Mouse (Mus musculus): ENCODE measurements at regions not wholly inside any gene's neighbourhood (a gene's known extent, or its start where the extent isn't known, plus 50 kb on each side); places are given as distances from the start of the nearest gene placed in this dataset.
A peak's percentile ranks its signal among the peaks of the same experiment; 100 is the strongest.

- Histone ChIP-seq H3K36me3 (no peaks in the 10 kb centered on the region), H3K4me3 (replicated peaks) (no peak overlapping the region), H3K9ac (no peak overlapping the region), H3K4me2 (no peak overlapping the region), H3K4me1 (no peaks in the 10 kb centered on the region), H3K27me3 (replicated peaks) (no peaks in the 10 kb centered on the region), H3K9me3 (no peaks in the 10 kb centered on the region), H3K27ac (no peak overlapping the region)
- 64% methylated on average over 7 of the region's 7 CpGs for WGBS
- ATAC-seq (ENCODE audit: insufficient read depth, low FRiP score, low read depth): no peak
These were observed 589.7 kb upstream of the Tenm4 start for GRCm38 (mm10) chr7:95581325-95581724.

- H3K4me3 ChIP-seq (replicated peaks): no peak overlapping the region
- H3K4me2 ChIP-seq: no peak overlapping the region
- H3K9me3 ChIP-seq: no peaks in the 10 kb centered on the region
- no peak overlapping the region for H3K27ac ChIP-seq
- no peaks in the 10 kb centered on the region for H3K27me3 ChIP-seq (replicated peaks)
- 60% methylated on average over 2 of the region's 2 CpGs for WGBS
- no peaks in the 10 kb centered on the region for H3K4me1 ChIP-seq
- H3K36me3 ChIP-seq: no peaks in the 10 kb centered on the region
- no peak overlapping the region for H3K9ac ChIP-seq
- no peak for ATAC-seq (ENCODE audit: insufficient read depth, low FRiP score, low read depth)
These were observed 572.7 kb upstream of the Tenm4 start for GRCm38 (mm10) chr7:95598339-95598738.

- no peak overlapping the region for H3K27ac ChIP-seq
- H3K4me3 ChIP-seq (replicated peaks): no peak overlapping the region
- no peaks in the 10 kb centered on the region for H3K27me3 ChIP-seq (replicated peaks)
- H3K4me1 ChIP-seq: no peaks in the 10 kb centered on the region
- no peaks in the 10 kb centered on the region for H3K9me3 ChIP-seq
- ATAC-seq (ENCODE audit: insufficient read depth, low FRiP score, low read depth): no peak
- WGBS: 80% methylated on average over 2 of the region's 2 CpGs
- no peaks in the 10 kb centered on the region for H3K36me3 ChIP-seq
- no peak overlapping the region for H3K4me2 ChIP-seq
- H3K9ac ChIP-seq: no peak overlapping the region
These were observed 557.3 kb upstream of the Tenm4 start for GRCm38 (mm10) chr7:95613736-95614135.

- no peak overlapping the region for H3K27ac ChIP-seq
- 39% methylated on average over 2 of the region's 2 CpGs for WGBS
- H3K9ac ChIP-seq: no peak overlapping the region
- H3K4me2 ChIP-seq: no peak overlapping the region
- no peaks in the 10 kb centered on the region for H3K4me1 ChIP-seq
- H3K36me3 ChIP-seq: no peaks in the 10 kb centered on the region
- H3K9me3 ChIP-seq: no peaks in the 10 kb centered on the region
- no peak overlapping the region for H3K4me3 ChIP-seq (replicated peaks)
- no peaks in the 10 kb centered on the region for H3K27me3 ChIP-seq (replicated peaks)
- no peak for ATAC-seq (ENCODE audit: insufficient read depth, low FRiP score, low read depth)
These were observed 553.7 kb upstream of the Tenm4 start for GRCm38 (mm10) chr7:95617370-95617769.

GRCm38 (mm10) chr7:95618170-95618569, 552.9 kb upstream of the Tenm4 start:
- Histone ChIP-seq H3K4me1 (no peaks in the 10 kb centered on the region), H3K27ac (no peak overlapping the region), H3K9ac (no peak overlapping the region), H3K4me2 (no peak overlapping the region), H3K4me3 (replicated peaks) (no peak overlapping the region), H3K36me3 (no peaks in the 10 kb centered on the region), H3K9me3 (no peaks in the 10 kb centered on the region), H3K27me3 (replicated peaks) (no peaks in the 10 kb centered on the region)
- no peak for ATAC-seq (ENCODE audit: insufficient read depth, low FRiP score, low read depth)

GRCm38 (mm10) chr7:95620079-95620478, 551.0 kb upstream of the Tenm4 start:
- H3K27me3 ChIP-seq (replicated peaks): no peaks in the 10 kb centered on the region
- no peak overlapping the region for H3K4me2 ChIP-seq
- H3K4me3 ChIP-seq (replicated peaks): no peak overlapping the region
- H3K4me1 ChIP-seq: no peaks in the 10 kb centered on the region
- H3K9me3 ChIP-seq: no peaks in the 10 kb centered on the region
- H3K27ac ChIP-seq: no peak overlapping the region
- H3K9ac ChIP-seq: no peak overlapping the region
- no peaks in the 10 kb centered on the region for H3K36me3 ChIP-seq
- 0 out of 2 replicates have a peak, but pooled peaks have one; percentile 50 for ATAC-seq (ENCODE audit: insufficient read depth, low FRiP score, low read depth)

GRCm38 (mm10) chr7:95640683-95641082, 530.4 kb upstream of the Tenm4 start:
- H3K4me3 ChIP-seq (replicated peaks): no peak overlapping the region
- H3K4me2 ChIP-seq: no peak overlapping the region
- H3K36me3 ChIP-seq: no peaks in the 10 kb centered on the region
- no peaks in the 10 kb centered on the region for H3K4me1 ChIP-seq
- H3K27me3 ChIP-seq (replicated peaks): no peaks in the 10 kb centered on the region
- WGBS: 72% methylated on average over 5 of the region's 5 CpGs
- no peaks in the 10 kb centered on the region for H3K9me3 ChIP-seq
- H3K9ac ChIP-seq: no peak overlapping the region
- ATAC-seq (ENCODE audit: insufficient read depth, low FRiP score, low read depth): peak; percentile 60; the same call in 1 of the 2 replicates
- H3K27ac ChIP-seq: no peak overlapping the region

- no peak overlapping the region for H3K4me2 ChIP-seq
- no peak overlapping the region for H3K9ac ChIP-seq
- H3K27ac ChIP-seq: no peak overlapping the region
- ATAC-seq (ENCODE audit: insufficient read depth, low FRiP score, low read depth): no peak
- H3K4me3 ChIP-seq (replicated peaks): no peak overlapping the region
- no peaks in the 10 kb centered on the region for H3K36me3 ChIP-seq
- WGBS: 86% methylated on average over 1 of the region's 1 CpGs
- H3K4me1 ChIP-seq: no peaks in the 10 kb centered on the region
- H3K27me3 ChIP-seq (replicated peaks): no peaks in the 10 kb centered on the region
- no peaks in the 10 kb centered on the region for H3K9me3 ChIP-seq
These were observed 496.7 kb upstream of the Tenm4 start for GRCm38 (mm10) chr7:95674319-95674718.

GRCm38 (mm10) chr7:95682521-95682920, 488.5 kb upstream of the Tenm4 start:
- Histone ChIP-seq H3K4me3 (replicated peaks) (no peak overlapping the region), H3K4me2 (no peak overlapping the region), H3K9me3 (no peaks in the 10 kb centered on the region), H3K27ac (no peak overlapping the region), H3K4me1 (no peaks in the 10 kb centered on the region), H3K36me3 (no peaks in the 10 kb centered on the region), H3K9ac (no peak overlapping the region), H3K27me3 (replicated peaks) (no peaks in the 10 kb centered on the region)
- ATAC-seq (ENCODE audit: insufficient read depth, low FRiP score, low read depth): no peak
- 25% methylated on average over 3 of the region's 3 CpGs for WGBS

- Histone ChIP-seq H3K27ac (no peak overlapping the region), H3K9me3 (no peaks in the 10 kb centered on the region), H3K4me1 (no peaks in the 10 kb centered on the region), H3K4me3 (replicated peaks) (no peak overlapping the region), H3K4me2 (no peak overlapping the region), H3K27me3 (replicated peaks) (no peaks in the 10 kb centered on the region), H3K36me3 (no peaks in the 10 kb centered on the region), H3K9ac (no peak overlapping the region)
- no peak for ATAC-seq (ENCODE audit: insufficient read depth, low FRiP score, low read depth)
- 83% methylated on average over 3 of the region's 3 CpGs for WGBS
These were observed 483.3 kb upstream of the Tenm4 start for GRCm38 (mm10) chr7:95687733-95688132.

- H3K9me3 ChIP-seq: no peaks in the 10 kb centered on the region
- H3K36me3 ChIP-seq: no peaks in the 10 kb centered on the region
- no peak overlapping the region for H3K9ac ChIP-seq
- peak overlapping the region; percentile 48 for H3K4me2 ChIP-seq
- ATAC-seq (ENCODE audit: insufficient read depth, low FRiP score, low read depth): no peak
- peak overlapping the region; percentile 25 for H3K4me3 ChIP-seq (replicated peaks)
- 22% methylated on average over 16 of the region's 16 CpGs for WGBS
- H3K27ac ChIP-seq: no peak overlapping the region
- no peaks in the 10 kb centered on the region for H3K27me3 ChIP-seq (replicated peaks)
- no peaks in the 10 kb centered on the region for H3K4me1 ChIP-seq
These were observed 482.6 kb upstream of the Tenm4 start for GRCm38 (mm10) chr7:95688151-95689146.

- no peak overlapping the region for H3K9ac ChIP-seq
- peak overlapping the region; percentile 48 for H3K4me2 ChIP-seq
- peak overlapping the region; percentile 25; the same call in 1 of the 2 replicates for H3K4me3 ChIP-seq (replicated peaks)
- H3K27me3 ChIP-seq (replicated peaks): no peaks in the 10 kb centered on the region
- no peaks in the 10 kb centered on the region for H3K36me3 ChIP-seq
- no peaks in the 10 kb centered on the region for H3K4me1 ChIP-seq
- H3K9me3 ChIP-seq: no peaks in the 10 kb centered on the region
- ATAC-seq (ENCODE audit: insufficient read depth, low FRiP score, low read depth): no peak
- WGBS: 27% methylated on average over 7 of the region's 7 CpGs
- H3K27ac ChIP-seq: no peak overlapping the region
These were observed 481.7 kb upstream of the Tenm4 start for GRCm38 (mm10) chr7:95689161-95689833.

Measured in stomach, embryonic 15.5 days (tissue).